ENCODE assay signal across 17 mouse cellular contexts in genomic region chr6:39472837-39473236, GRCm38 (mm10).
"Had no signal": no experiment of that assay in that cellular context is flagged by ENCODE, and none has a peak within 500 bp of the region (broad histone marks: within the 10 kb centered on the region; RNA-seq: fewer than 3 reads in every experiment).

No protein-coding gene starts in this region.

- H3K27ac ChIP-seq: liver, embryonic 13.5 days; lung, embryonic 15.5 days; macrophage; midbrain, embryonic 12.5 days; neural tube, embryonic 13.5 days; stomach, embryonic 15.5 days had no signal

- H3K36me3 ChIP-seq: liver, embryonic 13.5 days had no signal

- H3K4me2 ChIP-seq: liver, embryonic 13.5 days; lung, embryonic 15.5 days; midbrain, embryonic 12.5 days; neural tube, embryonic 13.5 days; stomach, embryonic 15.5 days had no signal

- H3K4me3 ChIP-seq: liver, embryonic 13.5 days; lung, embryonic 15.5 days; megakaryocyte, embryonic 14.5 days; midbrain, embryonic 12.5 days; neural tube, embryonic 13.5 days; stomach, embryonic 15.5 days had no signal

- H3K4me1 ChIP-seq: liver, embryonic 13.5 days; midbrain, embryonic 12.5 days had no signal

- H3K27me3 ChIP-seq: liver, embryonic 13.5 days; lung, embryonic 15.5 days; midbrain, embryonic 12.5 days; neural tube, embryonic 13.5 days; stomach, embryonic 15.5 days had no signal

- H3K9ac ChIP-seq: liver, embryonic 13.5 days; liver, postnatal 0 days; lung, embryonic 15.5 days; midbrain, embryonic 12.5 days; neural tube, embryonic 13.5 days; stomach, embryonic 15.5 days had no signal

- H3K9me3 ChIP-seq: liver, embryonic 13.5 days; lung, embryonic 15.5 days; megakaryocyte, embryonic 14.5 days; midbrain, embryonic 12.5 days; neural tube, embryonic 13.5 days; stomach, embryonic 15.5 days had no signal

- ATAC-seq: liver, postnatal 0 days; midbrain, embryonic 16.5 days had no signal

- DNase-seq: kidney, adult 18-20 months; kidney, postnatal 25 days; layer of hippocampus, adult 9-11 months; liver; liver, embryonic 13.5 days; liver, postnatal 0 days; lung, postnatal 14 days; retina, postnatal 1 day; thymus, adult 2 months; thymus, postnatal 25 days had no signal
